Mouse (Mus musculus) bone marrow macrophage, adult 2 months (primary cell): ENCODE results near the gene Tpsb2.

ENCODE experiments used
- CTCF ChIP-seq: IDR thresholded peaks from 2 replicates; pipeline ENCODE4 v1.5.1; 2012; ENCODE audit warnings: low read depth, mild to moderate bottlenecking, low read length, moderate library complexity
- POLR2A ChIP-seq: IDR thresholded peaks from 2 replicates; pipeline ENCODE4 v1.6.1; 2012; ENCODE audit warnings: mild to moderate bottlenecking, low read depth, low read length, borderline replicate concordance

GRCm38 (mm10) chr17:25318354-25318753 is 47.8 kb upstream of the Tpsb2 start, which contains the start of gene Prss29:
- TF ChIP-seq CTCF (no peak), POLR2A (no peak)
